Mouse (Mus musculus) monocyte, adult 59 days (primary cell): ENCODE data around the gene Timm17a. TPM values are rescaled to one million over a fixed set of nuclear protein-coding genes. Genes with fewer than 3 reads are reported as not detected.

Experiments used
- total RNA-seq, 2 experiments: library from RNA; stranded (reverse); gene quantifications; one replicate each; pipeline ENCODE4 v1.2.4; 2023

Timm17a gene
- 10 to 100 TPM; 36.8 to 37.1 TPM for total RNA-seq

GRCm38 (mm10) chr1:135313284-135314031, at the start of gene Timm17a:
TSS of gene Timm17a (minus strand) at chr1:135313778.

GRCm38 (mm10) chr1:135324571-135324970, 11.0 kb upstream of the Timm17a start, which contains the start of gene Lmod1:
TSS of gene Lmod1 (plus strand) at chr1:135324807.

GRCm38 (mm10) chr1:135283826-135284291, 29.7 kb downstream of the Timm17a start, which contains the start of gene Rnpep:
TSS of gene Rnpep (minus strand) at chr1:135284084.

GRCm38 (mm10) chr1:135258380-135259127, 55.0 kb downstream of the Timm17a start, which contains the start of gene Elf3:
TSS of gene Elf3 (minus strand) at chr1:135258568.

Other genes starting within 250 kb of the Timm17a start
- gene Lgr6, start 208.5 kb downstream of the Timm17a start, total RNA-seq, result not detected
- gene Ptpn7, start 181.1 kb downstream of the Timm17a start, total RNA-seq, result 10 to 100 TPM; 13.2 to 15.3 TPM
- 100 to 1,000 TPM; 162 to 177 TPM for gene Arl8a, start 167.0 kb downstream of the Timm17a start, total RNA-seq
- gene Gpr37l1, start 146.1 kb downstream of the Timm17a start, total RNA-seq, result not detected
- gene Elf3, start 55.2 kb downstream of the Timm17a start, total RNA-seq, result not detected
- 100 to 1,000 TPM; 160 to 174 TPM for gene Rnpep, start 29.7 kb downstream of the Timm17a start, total RNA-seq
- gene Lmod1, start 11.0 kb upstream of the Timm17a start, total RNA-seq, result not detected
- gene Shisa4, start 61.5 kb upstream of the Timm17a start, total RNA-seq, result under 1 TPM in 1 of 2 experiments, not detected in 1; 0.76 TPM
- 10 to 100 TPM; 51.6 to 59.0 TPM for gene Ipo9, start 116.7 kb upstream of the Timm17a start, total RNA-seq